ENCODE assay signal across 17 mouse cellular contexts in genomic region chr1:187277324-187277723, GRCm38 (mm10).
DNase-seq lines count a peak whose midpoint lies in the region; ATAC-seq and TF ChIP-seq lines count a peak whose summit lies in the region.
"Had no signal": no experiment of that assay in that cellular context is flagged by ENCODE, and none has a peak within 500 bp of the region (broad histone marks: within the 10 kb centered on the region; RNA-seq: fewer than 3 reads in every experiment).

No protein-coding gene starts in this region.

- H3K4me2 ChIP-seq in kidney, postnatal 0 days (ENCODE audit: low read length) = no peak overlapping the region
- no peak overlapping the region for H3K4me2 ChIP-seq in midbrain, embryonic 13.5 days (replicated peaks)
- H3K4me2 ChIP-seq: forebrain, embryonic 15.5 days; limb, embryonic 12.5 days had no signal

- TF ChIP-seq CTCF in kidney, postnatal 0 days (IDR thresholded peaks at IDR 0.05; ENCODE audit: low read depth) = no peak

- peak; percentile 26 for DNase-seq in kidney, postnatal 0 days (ENCODE audit: low spot score)
- DNase-seq in kidney, postnatal 4 days = no peak
- peak; percentile 30 for DNase-seq in ovary, postnatal 36 days (ENCODE audit: low spot score)
- no peak for DNase-seq in ovary, postnatal 10 days (ENCODE audit: low spot score)
- no peak for DNase-seq in limb, embryonic 10.5 days (ENCODE audit: low spot score)
- no peak for DNase-seq in spleen, postnatal 4 days (ENCODE audit: low spot score in 2 of 2)
- DNase-seq: adrenal gland, adult 8-10 months; cerebellum, adult 9-10 months; gastrocnemius, postnatal 25 days; layer of hippocampus, adult 9-11 months; lung, adult 18-20 months; retina, postnatal 1 day; thymus, postnatal 14 days had no signal

- no peaks in the 10 kb centered on the region for H3K4me1 ChIP-seq in kidney, postnatal 0 days (replicated peaks; ENCODE audit: insufficient read depth, low read length)
- H3K4me1 ChIP-seq in limb, embryonic 10.5 days = peaks cover 27% of the 10 kb centered on the region
- H3K4me1 ChIP-seq in midbrain, embryonic 13.5 days (replicated peaks) = peaks cover 19% of the 10 kb centered on the region

- no peak for ATAC-seq in kidney, postnatal 0 days (replicated peaks; ENCODE audit: low FRiP score, low read depth)
- ATAC-seq in midbrain, embryonic 13.5 days = no peak
- ATAC-seq: forebrain, embryonic 15.5 days had no signal

- no peaks in the 10 kb centered on the region for H3K9me3 ChIP-seq in kidney, postnatal 0 days (replicated peaks; ENCODE audit: low read length)
- H3K9me3 ChIP-seq in limb, embryonic 10.5 days (replicated peaks) = no peaks in the 10 kb centered on the region
- H3K9me3 ChIP-seq in midbrain, embryonic 13.5 days = no peaks in the 10 kb centered on the region
- H3K9me3 ChIP-seq: forebrain, embryonic 15.5 days; hindbrain, embryonic 10.5 days; limb, embryonic 12.5 days had no signal

- H3K4me3 ChIP-seq in kidney, postnatal 0 days (replicated peaks; ENCODE audit: low read depth, low read length) = no peak overlapping the region
- H3K4me3 ChIP-seq in limb, embryonic 10.5 days = no peak overlapping the region
- H3K4me3 ChIP-seq in midbrain, embryonic 13.5 days (replicated peaks) = no peak overlapping the region
- H3K4me3 ChIP-seq: forebrain, embryonic 15.5 days; hindbrain, embryonic 10.5 days; limb, embryonic 12.5 days had no signal

- no peak overlapping the region for H3K27ac ChIP-seq in kidney, postnatal 0 days
- H3K27ac ChIP-seq in limb, embryonic 10.5 days = 0 out of 2 replicates have a peak overlapping the region, but pooled peaks have one; percentile 25
- H3K27ac ChIP-seq in midbrain, embryonic 13.5 days = no peak overlapping the region
- H3K27ac ChIP-seq: forebrain, embryonic 15.5 days; hindbrain, embryonic 10.5 days; limb, embryonic 12.5 days had no signal

- H3K36me3 ChIP-seq in kidney, postnatal 0 days (ENCODE audit: insufficient read depth, low read length) = no peaks in the 10 kb centered on the region
- no peaks in the 10 kb centered on the region for H3K36me3 ChIP-seq in limb, embryonic 10.5 days
- H3K36me3 ChIP-seq in midbrain, embryonic 13.5 days = no peaks in the 10 kb centered on the region
- H3K36me3 ChIP-seq: forebrain, embryonic 15.5 days; hindbrain, embryonic 10.5 days; limb, embryonic 12.5 days had no signal

- no peak overlapping the region for H3K9ac ChIP-seq in kidney, postnatal 0 days (ENCODE audit: low read depth, low read length)
- no peak overlapping the region for H3K9ac ChIP-seq in midbrain, embryonic 13.5 days (replicated peaks)
- H3K9ac ChIP-seq: forebrain, embryonic 15.5 days; limb, embryonic 12.5 days had no signal

- 49% methylated on average over 9 of the region's 9 CpGs for WGBS in kidney, postnatal 0 days
- 66% methylated on average over 9 of the region's 9 CpGs for WGBS in limb, embryonic 10.5 days
- 82% methylated on average over 9 of the region's 9 CpGs for WGBS in midbrain, embryonic 13.5 days

- H3K27me3 ChIP-seq in kidney, postnatal 0 days (ENCODE audit: insufficient read depth, low read length) = no peaks in the 10 kb centered on the region
- H3K27me3 ChIP-seq in limb, embryonic 10.5 days (ENCODE audit: low read depth, poor library complexity, severe bottlenecking) = no peaks in the 10 kb centered on the region
- H3K27me3 ChIP-seq in midbrain, embryonic 13.5 days = no peaks in the 10 kb centered on the region
- H3K27me3 ChIP-seq: forebrain, embryonic 15.5 days; limb, embryonic 12.5 days had no signal

Comparison
In these comparisons a context has a peak if more than half of its experiments do, and no peak if none do; other contexts are left out.
1. DNase-seq: peak in kidney, postnatal 0 days (single experiment) and ovary, postnatal 36 days (single experiment); none in kidney, postnatal 4 days (0 of 2), ovary, postnatal 10 days (single experiment), limb, embryonic 10.5 days (single experiment) and spleen, postnatal 4 days (0 of 2).